Mouse (Mus musculus) forebrain, embryonic 12.5 days (tissue): ENCODE measurements around the gene Unc79. TPM values are rescaled to one million over a fixed set of nuclear protein-coding genes. Genes with fewer than 3 reads are reported as not detected.

Experiments used
- ATAC-seq: fragments of 200-750 bp; cut with Nextera tagmentation; 2 replicates; pipeline ENCODE4 v1.8.0; 2017; ENCODE audit warnings: moderate TSS enrichment; ENCODE audit not compliant: low FRiP score
- H3K27ac ChIP-seq: fragments of 300-500 bp; sonication (generic); 2 replicates; pipeline ENCODE4 v1.5.1; 2016; ENCODE audit warnings: mild to moderate bottlenecking
- H3K27me3 ChIP-seq: fragments of 300-500 bp; sonication (generic); 2 replicates; pipeline ENCODE4 v1.6.1; 2016; ENCODE audit warnings: mild to moderate bottlenecking
- H3K36me3 ChIP-seq: fragments of 300-500 bp; sonication (generic); replicated peaks from 2 replicates; pipeline ENCODE4 v1.6.1; 2016; ENCODE audit warnings: mild to moderate bottlenecking
- H3K4me1 ChIP-seq: fragments of 300-500 bp; sonication (generic); 2 replicates; pipeline ENCODE4 v1.6.1; 2016
- H3K4me2 ChIP-seq: fragments of 300-500 bp; sonication (generic); 2 replicates; pipeline ENCODE4 v1.6.1; 2016; ENCODE audit warnings: mild to moderate bottlenecking, moderate library complexity
- H3K4me3 ChIP-seq: fragments of 300-500 bp; sonication (generic); replicated peaks from 2 replicates; pipeline ENCODE4 v1.5.1; 2016; ENCODE audit warnings: mild to moderate bottlenecking
- H3K9ac ChIP-seq: fragments of 300-500 bp; sonication (generic); 2 replicates; pipeline ENCODE4 v1.6.1; 2016; ENCODE audit warnings: mild to moderate bottlenecking
- H3K9me3 ChIP-seq: fragments of 300-500 bp; sonication (generic); 2 replicates; pipeline ENCODE4 v1.6.1; 2016
- WGBS: fragments of 180-500 bp; shearing (Covaris S2); methylation state at CpG from one replicate; pipeline ENCODE4 v1.1.7; 2016; 5-methylcytosine and 5-hydroxymethylcytosine counted together
- polyA plus RNA-seq: library from polyadenylated mRNA; unstranded; fragments of >200 nt; fragmentation: Nextera tagmentation; extraction: Ambion mirVana; gene quantifications from 2 replicates; pipeline ENCODE4 v1.2.1, GENCODE M21; 2016

Gene Unc79
- polyA plus RNA-seq, 1 experiment from 2014 or later, result 4.1 TPM

DNA sequence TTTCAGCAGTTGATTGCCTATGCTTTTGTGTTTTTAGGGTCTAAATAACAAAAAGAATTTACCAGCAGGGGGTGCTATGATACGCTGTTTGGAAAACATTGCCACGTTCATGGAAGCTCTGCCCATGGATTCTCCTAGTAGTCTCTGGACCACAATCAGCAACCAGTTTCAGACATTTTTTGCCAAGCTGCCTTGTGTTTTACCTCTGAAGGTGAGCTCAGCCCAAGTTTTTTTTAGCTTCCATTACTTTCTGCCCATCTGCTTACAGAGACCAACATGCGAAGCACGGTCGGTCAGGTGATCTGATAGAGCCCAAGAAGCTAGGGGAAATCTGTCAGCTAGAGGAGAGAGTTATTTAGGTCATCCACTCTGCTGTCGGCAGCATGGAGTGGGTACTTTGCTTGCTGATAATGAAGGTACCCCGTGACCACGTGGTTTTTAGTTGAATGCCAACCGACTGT is 193.9 kb downstream of the Unc79 start:
- Histone ChIP-seq H3K27me3 (no peaks in the 10 kb centered on the region), H3K4me3 (no peak overlapping the region), H3K4me2 (no peak overlapping the region), H3K27ac (no peak overlapping the region), H3K4me1 (peaks cover 4% of the 10 kb centered on the region; the same call in 1 of the 2 replicates), H3K9ac (no peak overlapping the region), H3K36me3 (peaks cover 9% of the 10 kb centered on the region), H3K9me3 (0 out of 2 replicates have a peak, but pooled peaks cover 9% of the 10 kb centered on the region)
- WGBS, result 71% methylated on average over 9 of the region's 9 CpGs
- ATAC-seq, result no peak

DNA sequence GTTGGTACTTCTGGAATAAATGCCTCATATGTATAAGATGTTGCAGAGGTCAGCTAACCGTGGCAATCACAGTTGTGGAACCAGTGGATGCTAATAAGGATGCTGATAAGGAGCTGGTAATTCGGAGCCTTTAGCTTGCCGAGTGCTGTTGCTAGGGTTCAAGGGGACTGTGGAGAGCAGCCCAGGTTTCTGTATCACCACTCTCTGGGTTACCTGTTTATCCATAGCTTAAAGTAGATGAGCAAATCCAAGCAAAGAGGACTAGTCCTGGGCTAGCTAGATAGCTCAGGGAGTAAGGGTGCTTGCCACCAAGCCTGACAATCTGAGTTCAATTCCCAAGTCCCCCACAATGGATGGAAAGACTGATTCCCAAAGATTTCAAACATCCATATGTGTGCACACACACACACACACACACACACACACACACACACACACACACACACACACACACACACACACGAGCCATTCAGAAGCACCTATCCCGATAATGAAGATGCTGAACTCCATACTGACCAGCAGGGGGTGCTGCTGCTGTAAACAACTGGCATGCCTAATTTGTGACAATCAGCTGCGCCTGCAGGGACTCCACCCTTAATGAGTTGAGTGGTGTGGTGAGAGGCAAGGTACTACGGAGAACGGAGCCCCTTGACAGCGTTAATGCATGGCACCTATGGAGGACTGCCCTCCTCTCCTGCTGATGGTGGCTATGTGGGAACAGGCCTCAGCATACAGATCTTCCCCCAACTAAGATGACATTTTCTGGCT is 195.3 kb downstream of the Unc79 start:
- Histone ChIP-seq H3K4me3 (no peak overlapping the region), H3K27me3 (no peaks in the 10 kb centered on the region), H3K4me2 (no peak overlapping the region), H3K9me3 (0 out of 2 replicates have a peak, but pooled peaks cover 9% of the 10 kb centered on the region), H3K9ac (no peak overlapping the region), H3K4me1 (peaks cover 4% of the 10 kb centered on the region; the same call in 1 of the 2 replicates), H3K27ac (no peak overlapping the region), H3K36me3 (peaks cover 11% of the 10 kb centered on the region)
- WGBS, result 31% methylated on average over 9 of the region's 9 CpGs
- ATAC-seq, result peak; percentile 76

DNA sequence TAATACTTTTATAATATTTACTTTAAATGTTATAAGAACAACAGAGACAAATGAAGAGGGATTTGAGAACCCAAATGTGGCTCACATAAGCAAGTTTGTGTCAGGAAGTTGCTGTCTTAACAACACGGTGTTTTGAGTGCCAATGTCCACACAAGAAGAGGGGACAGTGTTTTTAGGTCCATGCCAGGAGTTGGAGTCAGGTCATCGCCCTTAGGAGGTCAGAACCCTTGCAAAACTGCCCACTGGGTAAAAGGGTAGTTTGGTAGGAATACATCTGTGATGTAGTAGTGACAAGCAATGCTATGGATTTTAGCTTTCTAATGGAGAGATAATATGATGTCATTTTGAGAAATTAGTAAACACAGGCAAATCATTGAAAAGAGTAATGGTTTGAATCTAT is 201.6 kb downstream of the Unc79 start:
- Histone ChIP-seq H3K4me1 (no peaks in the 10 kb centered on the region), H3K4me2 (no peak overlapping the region), H3K9me3 (0 out of 2 replicates have a peak, but pooled peaks cover 9% of the 10 kb centered on the region), H3K9ac (no peak overlapping the region), H3K27me3 (no peaks in the 10 kb centered on the region), H3K36me3 (peaks cover 17% of the 10 kb centered on the region), H3K27ac (no peak overlapping the region), H3K4me3 (no peak overlapping the region)
- no peak for ATAC-seq
- WGBS, result 88% methylated on average over 2 of the region's 2 CpGs

DNA sequence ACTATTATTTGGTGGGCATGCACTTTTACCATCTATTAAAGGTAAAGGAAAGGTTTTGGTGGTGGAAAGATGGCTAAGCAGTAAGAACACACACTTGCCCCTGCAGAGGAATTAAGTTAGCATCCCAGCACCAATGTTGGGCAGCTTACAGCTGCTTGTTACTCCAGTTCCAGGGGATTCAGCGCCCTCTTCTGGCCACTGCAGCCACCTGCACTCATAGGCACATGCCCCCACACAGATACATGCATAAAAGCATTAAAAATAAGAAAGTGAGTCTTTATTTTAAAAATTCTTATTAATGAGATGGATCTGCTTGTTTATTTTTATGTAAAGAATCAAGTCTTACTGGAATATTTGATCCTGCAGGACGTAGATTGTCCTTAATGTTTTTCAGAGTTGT is 206.3 kb downstream of the Unc79 start:
- H3K9me3 ChIP-seq, result no peaks in the 10 kb centered on the region
- H3K4me3 ChIP-seq, result no peak overlapping the region
- WGBS, result 68% methylated on average over 2 of the region's 2 CpGs
- no peaks in the 10 kb centered on the region for H3K36me3 ChIP-seq
- ATAC-seq, result no peak
- H3K27me3 ChIP-seq, result peaks cover 6% of the 10 kb centered on the region; the same call in 1 of the 2 replicates
- H3K4me2 ChIP-seq, result no peak overlapping the region
- H3K27ac ChIP-seq, result no peak overlapping the region
- no peak overlapping the region for H3K9ac ChIP-seq
- H3K4me1 ChIP-seq, result peaks cover 27% of the 10 kb centered on the region

DNA sequence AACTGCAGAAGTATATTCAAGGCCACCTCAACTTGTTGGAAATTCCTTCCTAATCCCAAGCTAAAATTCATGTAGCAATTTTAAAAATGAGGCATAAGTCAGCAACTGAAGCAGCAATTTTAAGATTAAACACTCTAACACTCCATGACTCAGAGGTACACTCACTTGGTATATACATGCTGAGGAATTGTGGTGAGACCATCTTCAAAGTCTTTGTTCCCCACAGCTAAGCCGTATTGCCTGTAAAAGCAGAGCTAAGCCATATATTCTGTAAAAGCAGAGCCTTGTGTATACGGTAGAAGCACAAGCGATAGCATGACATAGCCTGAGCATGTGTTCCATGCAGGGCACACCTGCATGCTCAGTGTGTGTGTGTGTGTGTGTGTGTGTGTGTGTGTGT is 206.7 kb downstream of the Unc79 start:
- Histone ChIP-seq H3K4me2 (no peak overlapping the region), H3K4me1 (peaks cover 30% of the 10 kb centered on the region), H3K9ac (no peak overlapping the region), H3K36me3 (no peaks in the 10 kb centered on the region), H3K9me3 (no peaks in the 10 kb centered on the region), H3K27ac (no peak overlapping the region), H3K4me3 (no peak overlapping the region), H3K27me3 (peaks cover 6% of the 10 kb centered on the region; the same call in 1 of the 2 replicates)
- WGBS, result 77% methylated on average over 3 of the region's 3 CpGs
- no peak for ATAC-seq

DNA sequence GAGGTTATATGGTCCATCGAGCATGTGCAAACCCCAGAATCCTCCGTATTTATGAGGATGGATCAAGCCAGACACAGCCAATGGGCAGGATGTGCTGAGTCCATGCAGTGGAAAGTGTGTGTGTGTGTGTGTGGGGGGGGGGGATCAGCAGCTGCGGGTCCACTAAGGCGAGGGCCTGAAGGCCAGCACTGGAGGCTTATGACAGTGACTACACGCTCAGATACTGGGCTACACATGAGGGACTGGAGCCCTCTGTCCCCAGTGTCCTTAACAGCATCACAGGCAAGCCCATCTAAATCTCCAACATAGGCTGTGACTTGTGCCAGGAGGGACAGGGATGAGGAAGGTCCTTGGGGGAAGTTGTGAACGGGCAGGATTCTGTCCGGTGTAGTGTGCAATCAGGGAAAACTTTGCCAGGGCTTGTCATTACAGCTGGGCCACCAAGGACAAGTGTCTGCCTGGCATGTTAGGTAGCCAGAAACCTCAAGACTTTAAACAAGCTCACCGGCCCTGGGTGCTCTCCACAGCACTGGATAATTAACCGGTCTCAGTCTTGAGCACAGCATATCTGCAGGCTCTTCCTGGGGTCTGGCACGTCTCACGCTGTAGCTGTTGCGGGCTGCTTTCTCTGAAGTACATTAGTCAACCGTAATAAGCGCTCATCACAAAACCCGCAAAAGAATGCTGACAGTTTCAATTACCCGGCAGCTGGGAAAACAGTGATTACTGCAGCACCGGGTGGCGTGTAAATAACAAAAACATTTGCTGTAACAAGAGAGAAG is 208.7 kb downstream of the Unc79 start:
- H3K36me3 ChIP-seq, result no peaks in the 10 kb centered on the region

DNA sequence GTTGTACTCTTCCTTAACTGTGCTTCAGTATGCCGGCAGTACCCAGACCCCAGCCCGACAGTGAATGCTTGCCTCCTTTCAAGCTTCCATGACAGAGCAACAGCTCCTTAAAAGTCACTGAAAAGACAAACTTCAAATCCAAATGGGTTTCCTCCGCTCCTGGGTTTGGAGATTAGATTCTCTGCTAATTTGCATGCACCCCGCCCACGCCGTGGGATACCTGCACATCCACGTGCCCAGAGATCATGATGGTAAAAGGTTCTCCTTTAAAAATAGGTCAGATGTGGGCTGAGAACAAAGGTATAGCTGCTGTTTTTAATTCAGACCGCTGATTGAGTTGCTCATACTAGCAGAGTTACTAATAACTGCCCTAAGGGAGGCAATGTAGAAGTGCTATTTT is 210.4 kb downstream of the Unc79 start:
- no peak for ATAC-seq
- 74% methylated on average over 8 of the region's 8 CpGs for WGBS
- H3K4me1 ChIP-seq, result peaks cover 38% of the 10 kb centered on the region

More for the DNA sequence above, 208.7 kb downstream of the Unc79 start:
- Histone ChIP-seq H3K9me3 (no peaks in the 10 kb centered on the region), H3K4me3 (no peak overlapping the region), H3K9ac (no peak overlapping the region), H3K27ac (peak overlapping the region; percentile 56), H3K4me2 (no peak overlapping the region), H3K27me3 (peaks cover 6% of the 10 kb centered on the region; the same call in 1 of the 2 replicates), H3K4me1 (peaks cover 30% of the 10 kb centered on the region)
- peak; percentile 78 for ATAC-seq
- WGBS, result 49% methylated on average over 18 of the region's 18 CpGs

DNA sequence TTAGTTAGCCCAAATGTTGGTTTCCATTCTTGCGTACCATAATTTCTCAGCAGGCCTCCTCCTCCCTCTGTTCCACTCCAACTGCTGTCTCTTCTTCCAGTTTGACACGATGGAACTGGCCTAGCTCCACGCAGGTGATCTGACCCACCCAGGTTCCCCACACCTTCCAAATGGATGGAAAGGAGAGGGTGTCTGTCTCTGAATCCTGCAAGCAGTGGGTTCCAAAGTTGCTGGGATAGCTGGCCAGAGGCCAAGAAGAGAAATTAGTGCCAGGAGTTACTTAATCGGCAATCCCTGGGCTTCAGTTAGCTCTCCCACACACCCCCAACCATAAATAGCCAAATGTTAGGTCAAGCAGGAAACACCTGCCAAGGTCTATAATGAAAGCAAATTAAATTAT is 212.1 kb downstream of the Unc79 start:
- H3K9me3 ChIP-seq, result no peaks in the 10 kb centered on the region
- no peak for ATAC-seq
- peaks cover 54% of the 10 kb centered on the region for H3K4me1 ChIP-seq
- H3K36me3 ChIP-seq, result no peaks in the 10 kb centered on the region
- no peak overlapping the region for H3K27ac ChIP-seq
- H3K4me2 ChIP-seq, result no peak overlapping the region
- peaks cover 6% of the 10 kb centered on the region; the same call in 1 of the 2 replicates for H3K27me3 ChIP-seq
- no peak overlapping the region for H3K9ac ChIP-seq
- WGBS, result 89% methylated on average over 4 of the region's 4 CpGs
- H3K4me3 ChIP-seq, result no peak overlapping the region

More for the DNA sequence above, 210.4 kb downstream of the Unc79 start:
- Histone ChIP-seq H3K36me3 (no peaks in the 10 kb centered on the region), H3K9me3 (no peaks in the 10 kb centered on the region), H3K27me3 (peaks cover 6% of the 10 kb centered on the region; the same call in 1 of the 2 replicates), H3K4me3 (no peak overlapping the region), H3K4me2 (no peak overlapping the region), H3K9ac (no peak overlapping the region), H3K27ac (no peak overlapping the region)

DNA sequence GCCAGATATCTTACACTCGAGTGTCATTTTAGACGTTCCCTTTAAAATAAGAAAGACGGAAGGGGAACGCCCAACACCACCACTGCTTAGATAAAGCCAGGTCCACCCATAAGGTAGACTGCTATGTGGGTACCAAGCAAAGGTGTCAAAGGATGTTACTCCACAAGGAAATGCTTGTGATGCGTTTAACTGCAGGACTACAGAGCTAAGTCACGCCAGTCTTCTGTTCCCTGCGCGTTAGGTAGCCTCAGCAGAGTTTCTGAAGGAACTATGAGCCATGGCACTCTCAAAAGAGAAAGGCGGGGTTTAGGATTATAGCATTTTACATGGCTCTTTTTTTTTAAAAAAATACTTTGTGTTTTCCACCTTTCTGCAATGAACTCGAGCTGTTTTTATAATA is 214.9 kb downstream of the Unc79 start:
- H3K4me2 ChIP-seq, result no peak overlapping the region
- no peak overlapping the region for H3K9ac ChIP-seq
- no peak overlapping the region for H3K27ac ChIP-seq
- 80% methylated on average over 10 of the region's 10 CpGs for WGBS
- no peak overlapping the region for H3K4me3 ChIP-seq
- no peaks in the 10 kb centered on the region for H3K9me3 ChIP-seq
- no peaks in the 10 kb centered on the region for H3K36me3 ChIP-seq
- peaks cover 4% of the 10 kb centered on the region; the same call in 1 of the 2 replicates for H3K27me3 ChIP-seq
- no peak for ATAC-seq
- H3K4me1 ChIP-seq, result peaks cover 40% of the 10 kb centered on the region

DNA sequence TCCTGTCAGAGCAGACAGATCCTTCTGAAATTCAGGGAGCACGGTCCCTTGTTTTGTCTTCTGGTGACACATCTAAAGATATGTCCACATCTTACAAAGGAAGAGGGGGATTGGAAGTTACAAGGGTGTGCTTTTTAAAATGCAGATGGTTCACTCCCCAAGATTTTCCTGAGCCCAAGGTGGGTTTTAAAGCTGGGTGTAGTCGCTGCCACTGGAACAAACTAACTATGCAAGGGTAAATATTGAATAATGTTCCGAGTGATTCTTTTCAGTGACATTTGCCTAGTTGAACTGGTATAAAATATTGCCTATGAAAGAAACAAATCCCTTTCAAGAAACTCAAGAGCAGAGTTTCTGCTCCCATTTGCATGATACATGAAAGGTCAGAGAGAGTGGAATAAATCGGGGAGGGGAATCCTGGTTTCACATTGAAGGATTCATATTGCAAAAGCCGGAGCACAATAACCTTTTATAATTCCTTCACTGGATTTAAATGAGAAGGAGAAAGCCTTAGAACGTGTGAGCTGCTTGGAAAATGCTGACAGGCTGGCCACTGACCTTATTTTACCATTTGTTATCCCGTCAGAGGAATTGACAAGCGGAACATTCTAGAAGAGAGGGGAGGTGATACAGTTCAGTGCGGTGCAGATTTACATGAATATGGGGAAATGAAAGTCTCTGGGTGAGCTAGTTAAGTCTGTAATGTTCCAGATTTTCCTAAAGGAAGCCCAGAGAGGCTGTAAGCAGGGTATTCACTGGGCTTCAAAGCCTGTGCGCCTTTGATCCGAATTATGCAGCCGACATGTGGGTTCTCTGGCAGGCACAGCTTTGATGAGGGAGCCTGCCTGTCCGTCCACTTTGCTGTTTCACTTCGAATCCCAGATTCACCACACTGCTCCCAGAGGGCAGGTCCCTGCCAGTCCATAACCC is 215.7 kb downstream of the Unc79 start:
- peaks cover 32% of the 10 kb centered on the region for H3K4me1 ChIP-seq
- no peak overlapping the region for H3K4me2 ChIP-seq
- H3K27ac ChIP-seq, result 0 out of 2 replicates have a peak overlapping the region, but pooled peaks have one; percentile 2
- H3K27me3 ChIP-seq, result no peaks in the 10 kb centered on the region
- H3K9me3 ChIP-seq, result no peaks in the 10 kb centered on the region
- H3K4me3 ChIP-seq, result no peak overlapping the region
- ATAC-seq, result peak; percentile 77
- 26% methylated on average over 14 of the region's 14 CpGs for WGBS
- H3K36me3 ChIP-seq, result no peaks in the 10 kb centered on the region
- H3K9ac ChIP-seq, result no peak overlapping the region

DNA sequence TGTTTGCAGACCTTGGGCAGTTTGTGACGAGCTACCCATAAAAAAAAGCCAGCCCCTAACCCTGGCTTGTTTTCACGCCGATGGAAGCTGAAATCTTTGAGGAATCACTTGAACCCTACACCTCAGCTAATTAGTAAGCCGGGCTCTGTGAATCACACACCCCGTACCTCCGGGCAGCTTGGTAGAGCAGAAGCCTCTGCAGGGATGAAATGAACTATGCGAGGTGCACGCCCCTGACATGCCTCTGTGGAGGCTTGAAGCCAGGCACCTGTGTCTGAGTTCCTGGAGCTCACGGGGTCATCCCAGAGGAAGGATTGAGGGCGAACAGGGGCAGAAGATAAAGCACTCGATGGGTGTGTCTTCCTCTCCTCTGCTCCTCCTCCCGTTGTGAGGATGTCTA is 220.2 kb downstream of the Unc79 start:
- Histone ChIP-seq H3K4me2 (no peak overlapping the region), H3K9ac (no peak overlapping the region), H3K9me3 (no peaks in the 10 kb centered on the region), H3K4me3 (no peak overlapping the region), H3K27ac (no peak overlapping the region), H3K36me3 (peaks cover 10% of the 10 kb centered on the region; the same call in 1 of the 2 replicates), H3K4me1 (peaks cover 25% of the 10 kb centered on the region), H3K27me3 (no peaks in the 10 kb centered on the region)
- no peak for ATAC-seq
- 76% methylated on average over 12 of the region's 12 CpGs for WGBS
